Mouse (Mus musculus) A20 (cell line): ENCODE data around the gene Tacr1.
"Not testable (repeated sequence)": the region's sequence is repeated elsewhere in the genome, so short reads cannot be mapped to it uniquely, and the experiment has no call there.

Source experiments
- DNase-seq: peaks from one replicate; pipeline ENCODE4 v3.0.0-alpha.2; 2011; ENCODE audit warnings: low read depth, low spot score

Gene Tacr1

GRCm38 (mm10) chr6:82401595-82402451 lies at the start of gene Tacr1:
TSS of gene Tacr1 (plus strand) at chr6:82402334.
- DNase-seq = no peak

GRCm38 (mm10) chr6:82376144-82376543 lies 26.0 kb upstream of the Tacr1 start:
- DNase-seq = no peak

- DNase-seq = peak; percentile 1
Observed at GRCm38 (mm10) chr6:82383556-82383955, 18.6 kb upstream of the Tacr1 start.

- no peak for DNase-seq
Observed at GRCm38 (mm10) chr6:82402501-82403495, 664 bp downstream of the Tacr1 start.

GRCm38 (mm10) chr6:82418367-82418766 lies 16.2 kb downstream of the Tacr1 start:
- peak; percentile 4 for DNase-seq

GRCm38 (mm10) chr6:82420222-82420621 lies 18.1 kb downstream of the Tacr1 start:
- no peak for DNase-seq

- peak; percentile 4 for DNase-seq
Observed at GRCm38 (mm10) chr6:82428890-82429289, 26.8 kb downstream of the Tacr1 start.

- no peak for DNase-seq
Observed at GRCm38 (mm10) chr6:82429766-82430165, 27.6 kb downstream of the Tacr1 start.

- no peak for DNase-seq
Observed at GRCm38 (mm10) chr6:82437174-82437573, 35.0 kb downstream of the Tacr1 start.

GRCm38 (mm10) chr6:82452206-82453095 lies 50.3 kb downstream of the Tacr1 start:
- DNase-seq = not testable (repeated sequence)

GRCm38 (mm10) chr6:82455245-82455644 lies 53.1 kb downstream of the Tacr1 start:
- no peak for DNase-seq

GRCm38 (mm10) chr6:82457163-82457763 lies 55.1 kb downstream of the Tacr1 start:
- no peak for DNase-seq

- no peak for DNase-seq
Observed at GRCm38 (mm10) chr6:82458762-82459389, 56.7 kb downstream of the Tacr1 start.

- no peak for DNase-seq
Observed at GRCm38 (mm10) chr6:82463171-82463570, 61.0 kb downstream of the Tacr1 start.

- DNase-seq = no peak
Observed at GRCm38 (mm10) chr6:82474477-82474876, 72.3 kb downstream of the Tacr1 start.

GRCm38 (mm10) chr6:82483842-82484241 lies 81.7 kb downstream of the Tacr1 start:
- DNase-seq = no peak

- no peak for DNase-seq
Observed at GRCm38 (mm10) chr6:82494481-82494880, 92.3 kb downstream of the Tacr1 start.

- no peak for DNase-seq
Observed at GRCm38 (mm10) chr6:82510843-82511416, 108.8 kb downstream of the Tacr1 start.

GRCm38 (mm10) chr6:82519626-82520025 lies 117.5 kb downstream of the Tacr1 start:
- no peak for DNase-seq

GRCm38 (mm10) chr6:82522567-82522966 lies 120.4 kb downstream of the Tacr1 start:
- DNase-seq = no peak
